Mouse (Mus musculus): ENCODE measurements around the gene Barx1. TPM values are rescaled to one million over a fixed set of nuclear protein-coding genes. Genes with fewer than 3 reads are reported as not detected.

Barx1 gene
- polyA plus RNA-seq, 1 experiment from 2014 or later = 0.86 TPM

- no peak overlapping the region for H3K4me3 ChIP-seq (ENCODE audit: low read depth, low read length)
- H3K9me3 ChIP-seq (ENCODE audit: low read depth, low read length) = no peaks in the 10 kb centered on the region
- ATAC-seq (ENCODE audit: insufficient read depth) = no peak
- no peak overlapping the region for H3K4me2 ChIP-seq
- DNase-seq = no peak
- no peak overlapping the region for H3K9ac ChIP-seq
- H3K36me3 ChIP-seq (ENCODE audit: insufficient read depth) = no peaks in the 10 kb centered on the region
- WGBS = 7% methylated on average over 4 of the region's 4 CpGs
- no peaks in the 10 kb centered on the region for H3K4me1 ChIP-seq (ENCODE audit: insufficient read depth)
- H3K27ac ChIP-seq (ENCODE audit: low read depth) = no peak overlapping the region
- H3K27me3 ChIP-seq (ENCODE audit: insufficient read depth, low read length) = peaks cover 95% of the 10 kb centered on the region
- no peak for TF ChIP-seq CTCF (IDR thresholded peaks at IDR 0.05; ENCODE audit: low read depth)
Measured at GRCm38 (mm10) chr13:48667461-48667860, 4.7 kb downstream of the Barx1 start.

- 3% methylated on average over 33 of the region's 33 CpGs for WGBS
- H3K4me2 ChIP-seq = peak overlapping the region; percentile 47
Measured at GRCm38 (mm10) chr13:48668091-48668975, 5.5 kb downstream of the Barx1 start.

GRCm38 (mm10) chr13:48668976-48669534 is 6.3 kb downstream of the Barx1 start:
- peak overlapping the region; percentile 27 for H3K4me3 ChIP-seq (ENCODE audit: low read depth, low read length)
- 1% methylated on average over 34 of the region's 34 CpGs for WGBS
- H3K4me2 ChIP-seq = peak overlapping the region; percentile 47
- H3K9ac ChIP-seq = no peak overlapping the region
- no peaks in the 10 kb centered on the region for H3K4me1 ChIP-seq (ENCODE audit: insufficient read depth)
- H3K27ac ChIP-seq (ENCODE audit: low read depth) = no peak overlapping the region
- no peak for TF ChIP-seq CTCF (IDR thresholded peaks at IDR 0.05; ENCODE audit: low read depth)
- H3K27me3 ChIP-seq (ENCODE audit: insufficient read depth, low read length) = peaks cover 95% of the 10 kb centered on the region
- ATAC-seq (ENCODE audit: insufficient read depth) = no peak
- DNase-seq = peak; percentile 33
- no peaks in the 10 kb centered on the region for H3K36me3 ChIP-seq (ENCODE audit: insufficient read depth)
- no peaks in the 10 kb centered on the region for H3K9me3 ChIP-seq (ENCODE audit: low read depth, low read length)

More at GRCm38 (mm10) chr13:48668091-48668975, 5.5 kb downstream of the Barx1 start:
- no peaks in the 10 kb centered on the region for H3K36me3 ChIP-seq (ENCODE audit: insufficient read depth)
- TF ChIP-seq CTCF (IDR thresholded peaks at IDR 0.05; ENCODE audit: low read depth) = no peak
- ATAC-seq (ENCODE audit: insufficient read depth) (no peak), DNase-seq (no peak)
- H3K9me3 ChIP-seq (ENCODE audit: low read depth, low read length) = no peaks in the 10 kb centered on the region
- no peak overlapping the region for H3K9ac ChIP-seq
- H3K27me3 ChIP-seq (ENCODE audit: insufficient read depth, low read length) = peaks cover 97% of the 10 kb centered on the region
- no peaks in the 10 kb centered on the region for H3K4me1 ChIP-seq (ENCODE audit: insufficient read depth)
- H3K4me3 ChIP-seq (ENCODE audit: low read depth, low read length) = peak overlapping the region; percentile 27
- no peak overlapping the region for H3K27ac ChIP-seq (ENCODE audit: low read depth)

- H3K4me1 ChIP-seq (ENCODE audit: insufficient read depth) = no peaks in the 10 kb centered on the region
- WGBS = 1% methylated on average over 24 of the region's 24 CpGs
- no peak overlapping the region for H3K9ac ChIP-seq
Measured at GRCm38 (mm10) chr13:48672312-48672840, 9.6 kb downstream of the Barx1 start.

GRCm38 (mm10) chr13:48674609-48675008 is 11.8 kb downstream of the Barx1 start:
- Histone ChIP-seq H3K4me1 (ENCODE audit: insufficient read depth) (no peaks in the 10 kb centered on the region), H3K27me3 (ENCODE audit: insufficient read depth, low read length) (peaks cover 46% of the 10 kb centered on the region), H3K9me3 (ENCODE audit: low read depth, low read length) (no peaks in the 10 kb centered on the region), H3K4me2 (no peak overlapping the region), H3K36me3 (ENCODE audit: insufficient read depth) (no peaks in the 10 kb centered on the region), H3K4me3 (ENCODE audit: low read depth, low read length) (no peak overlapping the region), H3K27ac (ENCODE audit: low read depth) (no peak overlapping the region), H3K9ac (no peak overlapping the region)
- no peak for DNase-seq
- 81% methylated on average over 5 of the region's 5 CpGs for WGBS
- ATAC-seq (ENCODE audit: insufficient read depth) = no peak
- TF ChIP-seq CTCF (IDR thresholded peaks at IDR 0.05; ENCODE audit: low read depth) = peak; percentile 27; the same call in 1 of the 2 replicates

More at GRCm38 (mm10) chr13:48672312-48672840, 9.6 kb downstream of the Barx1 start:
- H3K4me2 ChIP-seq = peak overlapping the region; percentile 27; the same call in 1 of the 2 replicates
- H3K4me3 ChIP-seq (ENCODE audit: low read depth, low read length) = peak overlapping the region; percentile 6; the same call in 1 of the 2 replicates
- no peaks in the 10 kb centered on the region for H3K9me3 ChIP-seq (ENCODE audit: low read depth, low read length)
- DNase-seq (no peak), ATAC-seq (ENCODE audit: insufficient read depth) (no peak)
- TF ChIP-seq CTCF (IDR thresholded peaks at IDR 0.05; ENCODE audit: low read depth) = no peak
- H3K36me3 ChIP-seq (ENCODE audit: insufficient read depth) = no peaks in the 10 kb centered on the region
- H3K27me3 ChIP-seq (ENCODE audit: insufficient read depth, low read length) = peaks cover 68% of the 10 kb centered on the region
- no peak overlapping the region for H3K27ac ChIP-seq (ENCODE audit: low read depth)

- 0 out of 2 replicates have a peak, but pooled peaks cover 6% of the 10 kb centered on the region for H3K27me3 ChIP-seq (ENCODE audit: insufficient read depth, low read length)
- H3K4me1 ChIP-seq (ENCODE audit: insufficient read depth) = no peaks in the 10 kb centered on the region
- H3K4me3 ChIP-seq (ENCODE audit: low read depth, low read length) = no peak overlapping the region
- H3K9ac ChIP-seq = no peak overlapping the region
- ATAC-seq (ENCODE audit: insufficient read depth) (no peak), DNase-seq (peak; percentile 64)
- no peaks in the 10 kb centered on the region for H3K9me3 ChIP-seq (ENCODE audit: low read depth, low read length)
- H3K27ac ChIP-seq (ENCODE audit: low read depth) = no peak overlapping the region
- H3K4me2 ChIP-seq = no peak overlapping the region
- WGBS = 29% methylated on average over 1 of the region's 1 CpGs
- peak; percentile 65 for TF ChIP-seq CTCF (IDR thresholded peaks at IDR 0.05; ENCODE audit: low read depth)
- H3K36me3 ChIP-seq (ENCODE audit: insufficient read depth) = no peaks in the 10 kb centered on the region
Measured at GRCm38 (mm10) chr13:48679351-48679750, 16.6 kb downstream of the Barx1 start.

- H3K9ac ChIP-seq = no peak overlapping the region
- WGBS = 41% methylated on average over 5 of the region's 5 CpGs
- H3K27me3 ChIP-seq (ENCODE audit: insufficient read depth, low read length) = 0 out of 2 replicates have a peak, but pooled peaks cover 3% of the 10 kb centered on the region
- H3K9me3 ChIP-seq (ENCODE audit: low read depth, low read length) = no peaks in the 10 kb centered on the region
- H3K4me2 ChIP-seq = no peak overlapping the region
- no peak for DNase-seq
- no peak overlapping the region for H3K4me3 ChIP-seq (ENCODE audit: low read depth, low read length)
- ATAC-seq (ENCODE audit: insufficient read depth) = no peak
- no peaks in the 10 kb centered on the region for H3K4me1 ChIP-seq (ENCODE audit: insufficient read depth)
- TF ChIP-seq CTCF (IDR thresholded peaks at IDR 0.05; ENCODE audit: low read depth) = 0 out of 2 replicates have a peak, but pooled peaks have one; percentile 8
- no peak overlapping the region for H3K27ac ChIP-seq (ENCODE audit: low read depth)
- H3K36me3 ChIP-seq (ENCODE audit: insufficient read depth) = no peaks in the 10 kb centered on the region
Measured at GRCm38 (mm10) chr13:48686666-48687065, 23.9 kb downstream of the Barx1 start.
